9 mouse cellular contexts compared by ENCODE assay signal in genomic region chr8:122375751-122376364, GRCm38 (mm10). TPM values are rescaled to one million over a fixed set of nuclear protein-coding genes. Genes with fewer than 3 reads are reported as not detected.
DNase-seq lines count a peak whose midpoint lies in the region; ATAC-seq and TF ChIP-seq lines count a peak whose summit lies in the region.
"Had no signal": no experiment of that assay in that cellular context is flagged by ENCODE, and none has a peak within 500 bp of the region (broad histone marks: within the 10 kb centered on the region; RNA-seq: fewer than 3 reads in every experiment).

No protein-coding gene starts in this region.

- peaks cover 10% of the 10 kb centered on the region for H3K4me1 ChIP-seq in kidney, embryonic 14.5 days (ENCODE audit: control insufficient read depth, insufficient read depth, low read length)
- H3K4me1 ChIP-seq in MEL (ENCODE audit: control insufficient read depth in 1 of 2, insufficient read depth in 2 of 2, low read length in 2 of 2), result peaks cover 4 to 33% of the 10 kb centered on the region in 2 experiments; a peak in 3 of 4 replicates
- H3K4me1 ChIP-seq in hindbrain, embryonic 11.5 days (replicated peaks; ENCODE audit: control insufficient read depth, insufficient read depth, low read length), result no peaks in the 10 kb centered on the region; the same call in 1 of the 2 replicates
- peaks cover 25% of the 10 kb centered on the region for H3K4me1 ChIP-seq in midbrain, embryonic 12.5 days

- peak overlapping the region; percentile 51; the same call in 1 of the 2 replicates for H3K27ac ChIP-seq in kidney, embryonic 14.5 days (ENCODE audit: low read depth, low read length)
- peak overlapping the region; percentile 64 for H3K27ac ChIP-seq in MEL (ENCODE audit: control insufficient read depth, low read depth, low read length)
- H3K27ac ChIP-seq in hindbrain, embryonic 11.5 days (ENCODE audit: low read depth, low read length), result no peak overlapping the region
- H3K27ac ChIP-seq in midbrain, embryonic 12.5 days (replicated peaks), result 0 out of 2 replicates have a peak overlapping the region, but pooled peaks have one; percentile 35

- DNase-seq in kidney, adult 9 months, result no peak
- DNase-seq in MEL (ENCODE audit: low read depth, low spot score), result peak; percentile 22
- DNase-seq in hindbrain, embryonic 11.5 days (ENCODE audit: low spot score), result no peak
- DNase-seq in left cerebral cortex, adult 11 months (ENCODE audit: low spot score), result no peak
- DNase-seq in gastrocnemius, adult 8-10 months (ENCODE audit: low spot score in 2 of 2), result no peak

- TF ChIP-seq CTCF in MEL (IDR thresholded peaks at IDR 0.05 in 2 of 3, conservative IDR thresholded peaks at IDR 0.05 in 1 of 3; ENCODE audit: control insufficient read depth in 1 of 3, insufficient read depth in 1 of 3, low read depth in 2 of 3, low read length in 3 of 3, poor library complexity in 1 of 3, severe bottlenecking in 1 of 3), result no peak

- ATAC-seq in kidney, embryonic 14.5 days (ENCODE audit: low FRiP score, low TSS enrichment), result peak; percentile 14
- peak; percentile 73 for ATAC-seq in hindbrain, embryonic 11.5 days (ENCODE audit: low FRiP score)
- ATAC-seq in midbrain, embryonic 12.5 days (ENCODE audit: low FRiP score, low read depth), result peak; percentile 50; the same call in 1 of the 2 replicates
- ATAC-seq in erythroid progenitor cell, adult 5-6 weeks (replicated peaks; ENCODE audit: low FRiP score, poor library complexity, severe bottlenecking), result no peak

- peak overlapping the region; percentile 87 for H3K4me3 ChIP-seq in kidney, embryonic 14.5 days (ENCODE audit: low read length)
- H3K4me3 ChIP-seq in MEL (ENCODE audit: control insufficient read depth in 1 of 2, insufficient read depth in 1 of 2, low read depth in 2 of 2, low read length in 2 of 2), result peak overlapping the region; percentile 60 to 69
- H3K4me3 ChIP-seq in hindbrain, embryonic 11.5 days (ENCODE audit: low read depth, low read length), result peak overlapping the region; percentile 77
- peak overlapping the region; percentile 95 for H3K4me3 ChIP-seq in midbrain, embryonic 12.5 days

- H3K27me3 ChIP-seq in kidney, embryonic 14.5 days (ENCODE audit: control insufficient read depth, insufficient read depth, low read length), result no peaks in the 10 kb centered on the region
- no peaks in the 10 kb centered on the region for H3K27me3 ChIP-seq in MEL (ENCODE audit: control insufficient read depth in 1 of 2, insufficient read depth in 2 of 2, low read length in 2 of 2)
- H3K27me3 ChIP-seq in hindbrain, embryonic 11.5 days (ENCODE audit: control insufficient read depth, insufficient read depth, low read length), result no peaks in the 10 kb centered on the region
- no peaks in the 10 kb centered on the region for H3K27me3 ChIP-seq in midbrain, embryonic 12.5 days

- 26% methylated on average over 13 of the region's 13 CpGs for WGBS in kidney, embryonic 14.5 days
- 29% methylated on average over 13 of the region's 13 CpGs for WGBS in hindbrain, embryonic 11.5 days
- WGBS in midbrain, embryonic 12.5 days, result 33% methylated on average over 13 of the region's 13 CpGs

- H3K9ac ChIP-seq in kidney, embryonic 14.5 days (ENCODE audit: low read depth, low read length), result peak overlapping the region; percentile 94
- H3K9ac ChIP-seq in MEL (ENCODE audit: control insufficient read depth, low read depth, low read length, poor library complexity, severe bottlenecking), result peak overlapping the region; percentile 78
- H3K9ac ChIP-seq in hindbrain, embryonic 11.5 days (ENCODE audit: low read depth, low read length), result peak overlapping the region; percentile 78
- no peak overlapping the region; the same call in 1 of the 2 replicates for H3K9ac ChIP-seq in midbrain, embryonic 12.5 days (replicated peaks)

- no peaks in the 10 kb centered on the region for H3K9me3 ChIP-seq in kidney, embryonic 14.5 days (ENCODE audit: control insufficient read depth, low read length)
- H3K9me3 ChIP-seq in MEL (replicated peaks; ENCODE audit: insufficient read depth, low read length), result no peaks in the 10 kb centered on the region
- no peaks in the 10 kb centered on the region for H3K9me3 ChIP-seq in hindbrain, embryonic 11.5 days (ENCODE audit: control insufficient read depth, low read length)
- no peaks in the 10 kb centered on the region for H3K9me3 ChIP-seq in midbrain, embryonic 12.5 days

- peaks cover 45% of the 10 kb centered on the region for H3K79me2 ChIP-seq in MEL (ENCODE audit: control insufficient read depth, insufficient read depth, low read length, poor library complexity)

- peak overlapping the region; percentile 51 for H3K4me2 ChIP-seq in kidney, embryonic 14.5 days (replicated peaks; ENCODE audit: low read depth, low read length)
- peak overlapping the region; percentile 33 for H3K4me2 ChIP-seq in hindbrain, embryonic 11.5 days (replicated peaks; ENCODE audit: low read depth, low read length)
- H3K4me2 ChIP-seq in midbrain, embryonic 12.5 days (replicated peaks), result peak overlapping the region; percentile 93

- H3K36me3 ChIP-seq in kidney, embryonic 14.5 days (ENCODE audit: control insufficient read depth, insufficient read depth, low read length), result peaks cover 16% of the 10 kb centered on the region
- peaks cover 12 to 26% of the 10 kb centered on the region in 2 experiments for H3K36me3 ChIP-seq in MEL (ENCODE audit: control insufficient read depth in 1 of 2, insufficient read depth in 2 of 2, low read length in 2 of 2)
- 0 out of 2 replicates have a peak, but pooled peaks cover 5% of the 10 kb centered on the region for H3K36me3 ChIP-seq in hindbrain, embryonic 11.5 days (ENCODE audit: control insufficient read depth, insufficient read depth, low read length)
- peaks cover 19% of the 10 kb centered on the region for H3K36me3 ChIP-seq in midbrain, embryonic 12.5 days

- no peak for TF ChIP-seq EP300 in MEL (IDR thresholded peaks at IDR 0.05; ENCODE audit: low read depth in 1 of 2, low read length in 2 of 2)

- TF ChIP-seq POLR2A in MEL (IDR thresholded peaks at IDR 0.05; ENCODE audit: control insufficient read depth in 1 of 2, insufficient read depth in 1 of 2, low read depth in 1 of 2, low read length in 2 of 2, poor library complexity in 1 of 2), result no peak; a peak in 1 of 4 replicates

- TF ChIP-seq RAD21 in MEL (IDR thresholded peaks at IDR 0.05; ENCODE audit: low read depth, low read length), result no peak

TF ChIP-seq in MEL, 35 proteins besides CTCF, POLR2A, EP300 and RAD21:
- TF ChIP-seq RCOR1 (IDR thresholded peaks at IDR 0.05; ENCODE audit: low read depth, low read length) (no peak), USF2 (IDR thresholded peaks at IDR 0.05; ENCODE audit: borderline replicate concordance in 1 of 2, insufficient read depth in 1 of 2, low read depth in 1 of 2, low read length in 2 of 2) (no peak), USF1 (IDR thresholded peaks at IDR 0.05; ENCODE audit: low read depth, low read length) (no peak), MAZ (IDR thresholded peaks at IDR 0.05; ENCODE audit: low read depth, low read length) (no peak), MYC (IDR thresholded peaks at IDR 0.05; ENCODE audit: low read depth, low read length) (no peak)
TF ChIP-seq in MEL: peak in this region for 0.

RNA-seq across cellular contexts. Expression of gene Zc3h18, which starts 0.6 kb away (rescaled TPM):
- polyA plus RNA-seq in kidney, embryonic 14.5 days (2014; fragmentation: Nextera tagmentation; extraction: Ambion mirVana), result 35.7 and 43.8 TPM in 2 replicates
- 84.3 and 98.5 TPM in 2 replicates for total RNA-seq in MEL (2012; rRNA removed)
- 100 to 1,000 TPM in 1 of 2 experiments, 10 to 100 TPM in 1; 30.2 to 122 TPM for polyA plus RNA-seq in MEL (2012; ENCODE audit: insufficient read depth in 1 of 2, insufficient read length in 2 of 2, low read depth in 1 of 2, low replicate concordance in 2 of 2, missing spikeins in 1 of 2)
- polyA plus RNA-seq in hindbrain, embryonic 11.5 days (2014; fragmentation: Nextera tagmentation; extraction: Ambion mirVana), result 38.4 and 38.6 TPM in 2 replicates
- polyA plus RNA-seq in midbrain, embryonic 12.5 days (2016; fragmentation: Nextera tagmentation; extraction: Ambion mirVana), result 68.3 and 74.0 TPM in 2 replicates
- 32.3 and 32.8 TPM in 2 replicates for total RNA-seq in erythroid progenitor cell, adult 5-6 weeks (2015; ENCODE audit: low replicate concordance)
- total RNA-seq in erythroid progenitor cell, adult 5-6 weeks (2017; ENCODE audit: low replicate concordance), result 57.9 and 58.0 TPM in 2 replicates
- 10 to 100 TPM; 22.9 to 30.7 (median 25.8) TPM for total RNA-seq in gastrocnemius, adult 8-10 months (2022)

RNA-seq across cellular contexts. Expression of gene Trhr2, which starts 15.3 kb away (rescaled TPM):
- not detected in 2 replicates for polyA plus RNA-seq in kidney, embryonic 14.5 days (2014; fragmentation: Nextera tagmentation; extraction: Ambion mirVana)
- total RNA-seq in MEL (2012; rRNA removed), result 0.12 TPM in 1 of 2 replicates, not detected in the other
- polyA plus RNA-seq in MEL (2012; ENCODE audit: insufficient read depth in 1 of 2, insufficient read length in 2 of 2, low read depth in 1 of 2, low replicate concordance in 2 of 2, missing spikeins in 1 of 2), result under 1 TPM in 1 of 2 experiments, not detected in 1; 0.07 TPM
- polyA plus RNA-seq in hindbrain, embryonic 11.5 days (2014; fragmentation: Nextera tagmentation; extraction: Ambion mirVana), result 0.11 and 0.25 TPM in 2 replicates
- not detected in 2 replicates for polyA plus RNA-seq in midbrain, embryonic 12.5 days (2016; fragmentation: Nextera tagmentation; extraction: Ambion mirVana)
- not detected in 2 replicates for total RNA-seq in erythroid progenitor cell, adult 5-6 weeks (2015; ENCODE audit: low replicate concordance)
- total RNA-seq in erythroid progenitor cell, adult 5-6 weeks (2017; ENCODE audit: low replicate concordance), result not detected in 2 replicates
- not detected for total RNA-seq in gastrocnemius, adult 8-10 months (2022)
- total RNA-seq: hematopoietic stem cell, adult 5-6 weeks had no signal

RNA-seq across cellular contexts. Expression of gene Il17c, which starts 46.0 kb away (rescaled TPM):
- polyA plus RNA-seq in kidney, embryonic 14.5 days (2014; fragmentation: Nextera tagmentation; extraction: Ambion mirVana), result not detected in 2 replicates
- not detected in 2 replicates for total RNA-seq in MEL (2012; rRNA removed)
- under 1 TPM in 1 of 2 experiments, not detected in 1; 0.43 TPM for polyA plus RNA-seq in MEL (2012; ENCODE audit: insufficient read depth in 1 of 2, insufficient read length in 2 of 2, low read depth in 1 of 2, low replicate concordance in 2 of 2, missing spikeins in 1 of 2)
- not detected in 2 replicates for polyA plus RNA-seq in hindbrain, embryonic 11.5 days (2014; fragmentation: Nextera tagmentation; extraction: Ambion mirVana)
- not detected in 2 replicates for polyA plus RNA-seq in midbrain, embryonic 12.5 days (2016; fragmentation: Nextera tagmentation; extraction: Ambion mirVana)
- total RNA-seq in erythroid progenitor cell, adult 5-6 weeks (2015; ENCODE audit: low replicate concordance), result not detected in 2 replicates
- not detected in 2 replicates for total RNA-seq in erythroid progenitor cell, adult 5-6 weeks (2017; ENCODE audit: low replicate concordance)
- not detected for total RNA-seq in gastrocnemius, adult 8-10 months (2022)
- total RNA-seq: hematopoietic stem cell, adult 5-6 weeks had no signal

RNA-seq across cellular contexts. Expression of gene Cyba, which starts 56.9 kb away (rescaled TPM):
- polyA plus RNA-seq in kidney, embryonic 14.5 days (2014; fragmentation: Nextera tagmentation; extraction: Ambion mirVana), result 186 and 216 TPM in 2 replicates
- total RNA-seq in MEL (2012; rRNA removed), result 299 and 344 TPM in 2 replicates
- 100 to 1,000 TPM; 321 to 338 TPM for polyA plus RNA-seq in MEL (2012; ENCODE audit: insufficient read depth in 1 of 2, insufficient read length in 2 of 2, low read depth in 1 of 2, low replicate concordance in 2 of 2, missing spikeins in 1 of 2)
- polyA plus RNA-seq in hindbrain, embryonic 11.5 days (2014; fragmentation: Nextera tagmentation; extraction: Ambion mirVana), result 52.7 and 53.4 TPM in 2 replicates
- polyA plus RNA-seq in midbrain, embryonic 12.5 days (2016; fragmentation: Nextera tagmentation; extraction: Ambion mirVana), result 58.2 and 63.7 TPM in 2 replicates
- 73.9 and 89.3 TPM in 2 replicates for total RNA-seq in erythroid progenitor cell, adult 5-6 weeks (2015; ENCODE audit: low replicate concordance)
- total RNA-seq in erythroid progenitor cell, adult 5-6 weeks (2017; ENCODE audit: low replicate concordance), result 35.7 TPM in 2 replicates
- total RNA-seq in gastrocnemius, adult 8-10 months (2022), result 1 to 10 TPM; 3.8 to 8.6 (median 5.7) TPM

Comparison
In these comparisons a context has a peak if more than half of its experiments do, and no peak if none do; other contexts are left out.
1. H3K4me2 ChIP-seq: peak in every context shown above with its lines; median percentile 93 in midbrain, embryonic 12.5 days; 51 in kidney, embryonic 14.5 days; 33 in hindbrain, embryonic 11.5 days.